Mouse (Mus musculus): ENCODE data around the gene Ankrd50. TPM values are rescaled to one million over a fixed set of nuclear protein-coding genes. Genes with fewer than 3 reads are reported as not detected.

The Ankrd50 gene
- total RNA-seq (2021) = 10 to 100 TPM; 48.1 to 51.1 TPM

DNA sequence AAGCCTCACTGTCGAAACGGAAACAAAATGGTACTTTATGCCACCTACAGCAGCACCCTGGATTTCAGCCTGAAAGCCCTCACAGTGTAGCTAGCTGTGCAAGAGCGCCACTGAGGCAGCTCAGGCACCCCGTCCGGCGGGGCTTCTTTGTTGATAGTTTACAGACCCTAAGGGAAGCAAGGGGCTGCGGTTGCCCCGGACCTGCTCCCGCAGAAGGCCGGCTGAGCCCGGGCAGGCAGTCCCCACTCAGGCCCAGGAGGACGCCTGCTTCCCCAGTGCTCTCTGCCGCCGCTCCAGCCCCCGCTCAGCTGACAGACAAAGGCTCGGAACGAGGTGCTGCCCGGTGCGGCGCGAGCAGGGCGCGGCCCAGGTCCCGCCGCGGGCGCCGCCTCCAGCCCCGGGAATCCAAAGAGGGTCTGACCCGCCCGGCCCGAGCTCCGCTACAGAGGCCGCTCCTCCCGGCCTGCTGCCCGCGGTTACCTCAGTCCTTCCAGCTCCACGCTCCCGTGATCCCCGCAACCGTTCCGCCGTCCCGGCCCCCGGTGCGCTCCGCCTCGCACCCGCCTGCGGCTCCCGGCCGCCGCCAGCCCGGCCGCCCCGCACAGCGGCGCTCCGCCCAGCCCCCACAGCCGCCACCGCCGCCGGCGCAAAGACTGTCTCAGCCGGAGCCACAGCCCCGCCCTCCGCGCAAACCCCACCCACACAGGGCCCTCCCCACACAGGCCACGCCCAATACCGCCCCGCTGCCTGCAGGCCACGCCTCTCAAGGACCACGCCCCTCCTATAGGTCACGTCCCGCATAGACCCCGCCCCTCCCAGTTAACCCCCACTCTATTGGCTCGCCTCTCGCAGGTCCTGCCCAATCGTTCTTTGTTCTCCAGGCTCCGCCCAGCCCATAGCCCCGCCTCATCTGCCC lies at the start of gene Ankrd50:
TSS of gene Ankrd50 (minus strand) at position 654 of the 916 bp plus-strand sequence.
- peak; percentile 96 to 98 for DNase-seq

DNA sequence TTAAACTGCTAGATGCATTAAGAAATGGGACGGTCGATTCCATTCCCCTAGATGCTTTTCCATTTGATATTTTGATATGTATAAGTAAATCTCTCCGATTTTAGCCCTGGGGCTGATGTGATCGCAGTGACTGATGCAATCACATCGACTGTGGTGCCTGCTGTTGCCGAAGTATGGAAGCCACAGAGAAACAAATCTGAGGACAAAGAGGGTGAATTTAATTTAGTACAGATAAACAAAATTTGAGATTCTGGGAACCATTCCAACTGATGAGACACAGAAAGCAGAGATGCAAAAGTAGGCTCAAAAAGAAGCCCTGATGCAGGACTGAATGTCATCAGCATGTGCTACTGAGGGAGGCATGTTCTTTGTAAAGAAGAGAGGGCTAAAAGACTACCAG lies 49.6 kb upstream of the Ankrd50 start:
- DNase-seq = no peak

DNA sequence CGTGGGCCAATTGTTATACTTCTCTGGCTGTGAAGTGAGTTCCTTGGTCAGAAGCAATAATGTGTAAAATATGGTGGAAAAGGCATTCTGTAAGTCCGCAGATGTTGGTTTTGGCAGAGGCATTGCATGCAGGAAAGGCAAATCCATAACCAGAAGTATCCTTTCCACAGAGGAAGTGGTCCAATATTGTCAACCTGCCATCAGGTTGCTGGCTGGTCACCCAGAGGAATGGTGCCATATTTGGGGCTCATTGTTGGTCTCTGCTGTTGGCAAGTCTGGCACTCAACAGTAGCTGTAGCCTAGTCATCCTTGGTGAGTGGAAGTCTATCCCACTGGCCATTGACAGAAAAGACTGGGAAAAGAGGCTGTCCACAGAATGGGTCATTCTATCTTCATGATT lies 35.8 kb upstream of the Ankrd50 start:
- DNase-seq = no peak

DNA sequence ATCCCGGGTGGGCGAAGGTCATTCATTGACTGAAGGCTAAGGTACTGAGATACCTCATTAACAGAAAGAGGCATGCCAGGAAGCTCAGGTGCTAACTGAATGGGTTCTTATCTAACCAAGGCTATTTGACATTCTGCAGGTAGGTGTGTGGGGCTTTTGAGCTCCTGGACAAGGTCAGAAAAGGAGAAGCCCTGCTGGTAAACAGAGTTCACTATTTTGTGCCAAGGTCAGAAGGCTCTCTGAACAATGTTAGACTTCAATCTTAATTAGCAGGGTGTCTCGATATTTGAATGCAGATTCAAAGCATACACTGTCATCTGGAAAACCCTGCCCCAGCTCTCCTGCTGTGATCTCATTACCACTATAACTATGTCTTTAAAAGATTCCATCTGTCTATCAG lies 35.3 kb upstream of the Ankrd50 start:
- no peak for DNase-seq

DNA sequence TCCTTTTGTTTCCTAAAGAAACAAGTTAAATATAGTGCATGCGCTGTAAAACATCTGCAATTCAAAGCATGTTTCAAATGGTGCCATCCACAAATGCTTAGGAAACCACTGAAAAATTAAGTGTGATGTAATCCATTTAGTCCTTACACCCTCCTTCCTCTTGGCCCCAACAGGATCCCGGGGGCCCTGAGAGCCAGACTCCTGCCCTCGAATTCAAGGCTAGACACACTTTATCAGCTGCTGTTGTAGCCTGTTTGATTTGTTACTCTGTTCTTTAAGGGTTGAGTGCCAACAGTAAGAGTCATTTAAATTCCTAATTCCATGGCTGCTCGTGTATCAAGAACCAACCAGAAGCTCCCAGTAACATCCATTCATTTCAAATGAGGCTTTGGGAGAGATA lies 19.0 kb upstream of the Ankrd50 start:
- no peak for DNase-seq

DNA sequence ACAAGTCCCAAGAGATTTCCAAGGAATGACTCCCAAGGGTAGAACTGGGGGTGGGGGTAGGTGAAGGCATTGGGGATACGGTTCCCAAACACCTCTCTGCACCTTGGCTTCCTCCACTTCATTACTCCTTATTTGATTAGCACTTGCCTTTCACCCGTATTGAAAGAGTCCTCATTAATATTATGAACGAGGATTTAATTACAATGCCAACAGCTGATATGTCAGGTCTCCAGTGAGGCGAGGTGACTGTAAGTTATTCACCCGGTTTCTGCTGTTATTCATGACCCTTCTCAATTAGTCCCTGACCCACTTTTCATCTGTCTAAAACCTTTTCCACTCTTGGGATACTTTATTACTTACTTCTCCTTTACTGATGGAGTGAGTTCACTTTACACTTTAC lies 17.5 kb upstream of the Ankrd50 start:
- no peak for DNase-seq

DNA sequence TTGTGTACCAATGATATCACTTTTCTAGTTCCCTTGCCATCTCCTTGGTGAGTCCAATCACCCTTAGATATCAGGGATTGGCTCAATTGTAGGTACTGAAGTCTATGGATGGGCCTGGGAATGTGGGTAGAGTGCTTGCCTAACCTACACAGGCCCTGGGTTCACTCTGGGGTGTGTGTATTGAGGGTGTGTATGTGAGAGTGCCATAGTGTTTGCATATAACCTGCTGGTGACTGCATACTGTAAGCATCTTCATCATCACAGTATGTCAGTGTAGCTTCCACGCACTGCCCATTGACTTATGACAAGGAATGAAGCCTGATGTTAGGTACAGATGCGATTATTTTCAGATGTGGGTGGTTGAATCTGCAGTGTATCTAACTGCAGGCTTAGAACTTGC lies 17.1 kb upstream of the Ankrd50 start:
- no peak for DNase-seq

DNA sequence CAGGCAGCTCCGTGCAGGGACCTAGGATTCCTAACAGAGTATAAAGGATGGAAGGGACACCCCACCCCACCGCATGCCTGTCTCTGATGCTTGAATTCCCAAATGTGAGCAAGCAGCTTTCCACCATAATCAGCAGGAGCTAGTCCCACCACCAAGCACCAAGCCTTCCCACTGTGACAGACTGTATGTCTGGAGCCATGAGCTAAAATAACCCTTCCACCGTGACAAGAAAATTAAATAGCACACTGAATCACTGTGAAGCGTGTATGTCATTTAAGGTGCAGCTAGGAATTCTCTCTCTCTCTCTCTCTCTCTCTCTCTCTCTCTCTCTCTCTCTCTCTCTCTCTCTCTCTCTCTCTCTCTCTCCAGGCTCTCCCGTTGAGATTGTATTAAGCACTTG lies 16.7 kb upstream of the Ankrd50 start:
- DNase-seq = no peak

DNA sequence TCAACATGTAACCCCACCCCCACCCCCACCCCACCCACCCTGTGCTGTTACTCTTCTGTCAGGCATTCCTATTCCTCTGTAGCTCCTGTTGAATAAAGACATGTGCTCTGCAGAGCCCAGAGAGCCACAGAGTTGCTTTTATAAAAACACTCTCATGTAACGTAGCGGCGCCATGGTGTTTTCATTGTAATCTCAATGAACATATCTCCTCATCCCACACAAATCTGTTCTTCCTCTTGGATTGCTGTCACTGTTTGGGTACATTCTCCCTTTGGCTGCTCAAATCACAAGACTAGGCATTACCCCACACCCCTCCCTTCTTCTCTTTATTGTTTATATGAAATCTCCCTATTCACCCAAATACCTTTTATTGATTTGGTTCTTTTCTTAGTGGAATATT lies 13.9 kb upstream of the Ankrd50 start:
- peak; percentile 18 to 22 for DNase-seq

DNA sequence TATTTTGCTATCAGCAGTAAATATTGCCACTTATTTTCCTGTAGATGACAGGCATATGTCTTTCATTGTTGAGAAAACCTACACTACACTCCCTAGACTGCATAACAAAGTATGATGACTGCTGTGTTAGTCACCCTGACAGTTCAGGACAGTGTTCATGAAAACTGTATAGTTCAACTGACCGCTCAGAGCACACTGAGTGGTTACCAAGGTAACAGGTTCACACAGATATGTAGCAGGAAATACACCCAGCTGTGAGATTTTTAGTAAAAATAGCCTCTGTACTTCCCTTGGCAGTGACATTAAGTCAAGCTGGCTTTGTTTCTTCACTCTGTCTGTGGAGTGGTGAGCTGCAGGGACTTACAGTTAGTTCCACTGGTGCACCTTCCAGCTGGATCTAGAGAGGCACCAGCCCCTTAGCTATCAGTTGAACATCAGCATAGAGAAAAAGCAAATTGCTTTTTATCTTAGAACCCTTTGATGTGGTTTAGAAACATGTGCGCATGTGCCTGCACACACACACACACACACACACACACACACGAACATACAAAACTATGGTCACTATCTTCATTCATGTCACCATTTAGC lies 12.2 kb upstream of the Ankrd50 start:
- DNase-seq = no peak

DNA sequence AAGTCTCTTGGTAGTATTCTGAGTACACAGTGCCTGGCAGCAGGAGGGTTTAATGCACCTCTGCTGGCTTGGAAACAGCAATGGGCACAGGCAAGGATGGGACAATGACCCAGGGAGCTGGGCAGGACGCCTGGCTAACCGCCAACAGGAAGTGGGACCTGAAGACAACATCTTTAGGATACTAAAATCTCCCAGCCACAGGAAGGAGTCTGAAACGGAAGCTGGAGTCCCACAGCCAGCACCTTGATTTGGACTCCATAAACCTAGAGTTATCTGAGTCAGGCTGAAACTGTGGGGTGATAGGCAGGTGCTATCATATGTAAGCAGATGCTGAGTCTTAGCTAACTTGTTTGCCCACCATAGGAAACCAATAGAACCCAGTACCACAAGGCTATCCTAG lies 7.1 kb upstream of the Ankrd50 start:
- DNase-seq = no peak

DNA sequence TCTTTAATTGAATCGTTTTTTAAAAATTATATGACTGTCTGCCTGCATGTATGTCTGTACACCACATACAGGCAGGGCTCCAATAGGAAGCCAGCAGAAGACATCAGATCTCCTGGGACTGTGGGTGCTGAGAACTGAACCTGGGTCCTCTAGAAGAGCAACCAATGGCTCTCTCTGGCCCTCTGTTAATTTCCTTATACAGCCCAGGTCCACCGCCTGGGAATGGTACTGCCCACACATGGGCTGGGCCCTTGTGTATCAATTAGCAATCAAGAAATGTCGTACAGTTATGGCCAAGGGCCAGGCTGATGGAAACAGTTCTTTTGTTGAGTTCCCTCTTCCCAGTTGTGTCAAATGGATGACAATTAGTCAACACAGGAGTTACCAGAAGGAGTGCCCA lies 6.6 kb upstream of the Ankrd50 start:
- no peak for DNase-seq

DNA sequence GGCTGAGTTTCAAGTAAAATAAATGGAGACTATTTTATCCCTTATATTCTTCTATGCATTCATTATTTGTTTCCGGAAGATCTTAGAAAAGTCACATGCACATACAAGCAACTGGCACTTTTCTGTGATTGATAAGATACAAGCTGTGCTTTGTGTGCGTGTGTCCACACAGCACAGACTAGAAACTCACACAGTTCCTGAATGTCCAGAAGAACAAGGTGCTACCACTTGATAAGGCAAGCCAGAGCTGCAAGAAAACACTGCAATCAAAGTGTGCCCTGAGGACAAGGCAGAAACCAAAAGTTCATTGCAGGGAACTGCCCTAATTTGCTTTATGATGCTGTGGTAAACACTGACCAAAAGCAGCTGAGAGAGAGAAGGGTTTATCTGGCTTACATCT lies 6.1 kb upstream of the Ankrd50 start:
- DNase-seq = no peak

DNA sequence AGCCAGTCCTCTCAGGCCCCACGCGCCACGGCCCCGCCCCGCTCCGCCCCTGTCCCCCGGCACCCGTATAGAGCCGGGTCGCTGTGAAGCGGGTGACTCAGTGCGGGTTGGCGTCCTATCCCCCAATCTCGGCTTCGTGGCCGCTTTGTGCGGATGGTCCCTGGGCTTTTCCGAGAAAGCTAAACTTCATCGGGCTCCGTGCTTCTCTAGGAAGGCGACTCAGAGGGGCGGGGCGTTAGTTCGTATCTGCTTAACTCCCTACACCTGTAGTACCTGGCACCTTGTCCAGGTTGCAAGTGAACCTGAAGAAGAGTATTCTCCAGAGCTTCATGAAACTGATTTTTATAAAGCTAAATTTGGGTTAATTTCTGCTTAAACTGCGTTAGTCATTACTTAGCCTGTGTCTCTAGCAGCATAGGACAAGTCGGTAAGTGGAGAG lies 482 bp upstream of the Ankrd50 start:
- DNase-seq = no peak

DNA sequence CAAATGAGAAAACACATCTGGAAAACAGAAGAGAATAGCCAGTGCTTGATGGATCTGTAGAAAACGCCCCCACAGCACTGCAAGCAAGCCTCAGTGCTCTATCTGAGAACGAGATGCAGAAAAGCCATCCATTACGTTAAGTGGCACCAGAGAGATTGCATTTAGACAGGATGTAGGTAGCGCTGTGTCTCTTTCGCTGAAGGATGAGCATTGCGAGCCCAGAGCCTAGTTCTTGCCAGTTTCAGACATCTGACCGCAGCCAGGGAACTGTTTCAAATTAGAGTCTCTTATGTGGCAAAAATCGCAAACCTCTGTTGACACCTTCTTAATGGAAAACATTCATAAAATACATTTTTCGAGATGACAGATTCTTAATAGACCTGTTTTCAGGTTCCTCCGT lies 1.1 kb downstream of the Ankrd50 start:
- peak in 1 of 2 experiments; percentile 11 for DNase-seq

DNA sequence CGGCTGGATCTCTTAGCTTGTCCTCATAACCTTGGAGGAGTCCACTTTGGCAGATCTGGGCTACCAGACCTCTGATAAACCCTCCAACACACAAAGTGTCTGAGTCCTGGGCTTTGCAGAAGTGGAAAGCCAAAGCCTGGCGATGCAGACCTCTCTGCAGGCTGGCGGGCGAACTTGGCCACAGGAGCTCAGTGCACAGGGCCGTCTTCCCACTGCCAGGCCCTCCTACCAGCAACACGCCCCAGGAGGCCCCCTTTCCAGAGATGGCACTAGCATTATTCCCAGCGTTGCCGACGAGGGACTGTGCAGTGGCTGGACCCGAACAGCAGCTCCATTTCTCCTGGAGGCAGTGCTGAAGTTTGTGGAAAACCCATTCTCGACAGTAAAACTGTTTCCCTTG lies 1.9 kb downstream of the Ankrd50 start:
- DNase-seq = no peak

DNA sequence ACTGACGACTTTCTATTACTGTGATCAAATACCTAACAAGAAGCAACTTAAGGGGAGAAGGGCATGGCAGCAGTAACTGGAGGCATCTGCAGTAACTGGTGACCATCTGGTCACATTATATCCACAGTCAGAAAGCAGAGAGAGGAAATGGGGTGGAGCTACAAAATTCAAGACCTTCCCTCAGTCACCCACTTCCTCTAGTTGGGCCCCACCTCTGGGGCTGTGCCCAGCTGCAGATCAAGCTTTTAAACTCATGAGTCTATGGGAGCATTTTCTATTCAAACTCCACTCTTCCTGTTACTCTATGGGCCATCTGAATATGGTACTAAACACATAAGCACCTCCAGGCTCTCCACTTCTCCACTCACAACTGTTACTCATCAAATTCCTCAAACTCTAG lies 3.5 kb downstream of the Ankrd50 start:
- DNase-seq = no peak

DNA sequence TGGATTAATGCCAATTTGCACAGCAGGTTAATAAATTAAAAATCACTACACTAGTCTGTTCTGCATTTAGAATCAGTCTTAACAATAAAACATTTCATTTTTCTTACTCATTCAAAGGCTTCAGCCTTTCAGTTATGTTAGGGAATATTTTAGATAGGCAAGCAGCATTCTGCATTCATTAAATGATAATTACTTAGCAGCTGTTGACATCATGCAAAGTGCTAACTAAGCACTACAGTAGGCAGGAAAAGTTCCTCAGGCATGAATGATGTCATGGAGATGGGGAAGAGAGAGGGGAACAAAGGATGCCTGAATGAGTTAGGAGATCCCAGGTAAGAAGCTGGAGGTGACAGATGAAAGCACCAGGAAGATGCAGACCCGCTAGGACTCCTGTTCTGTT lies 6.7 kb downstream of the Ankrd50 start:
- no peak for DNase-seq

DNA sequence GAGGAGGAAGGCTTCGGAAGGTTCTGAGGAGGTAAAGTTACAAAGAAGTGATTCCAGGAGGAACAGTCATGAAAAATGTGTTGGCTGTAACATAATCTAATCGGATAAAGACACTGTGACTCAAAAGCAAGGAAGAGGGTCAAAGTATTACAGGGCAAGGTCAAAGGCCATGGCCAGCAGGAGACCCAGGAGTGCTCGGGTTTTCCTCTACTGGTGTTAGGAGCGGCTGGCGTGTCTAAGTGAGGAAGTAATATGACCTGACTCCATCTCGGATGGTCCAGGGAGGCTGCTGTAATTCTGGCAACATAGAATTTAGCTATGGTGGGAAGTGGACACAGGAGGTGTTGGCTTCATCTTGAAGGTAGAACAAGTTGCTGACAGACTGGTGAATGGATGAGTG lies 9.1 kb downstream of the Ankrd50 start:
- no peak for DNase-seq

DNA sequence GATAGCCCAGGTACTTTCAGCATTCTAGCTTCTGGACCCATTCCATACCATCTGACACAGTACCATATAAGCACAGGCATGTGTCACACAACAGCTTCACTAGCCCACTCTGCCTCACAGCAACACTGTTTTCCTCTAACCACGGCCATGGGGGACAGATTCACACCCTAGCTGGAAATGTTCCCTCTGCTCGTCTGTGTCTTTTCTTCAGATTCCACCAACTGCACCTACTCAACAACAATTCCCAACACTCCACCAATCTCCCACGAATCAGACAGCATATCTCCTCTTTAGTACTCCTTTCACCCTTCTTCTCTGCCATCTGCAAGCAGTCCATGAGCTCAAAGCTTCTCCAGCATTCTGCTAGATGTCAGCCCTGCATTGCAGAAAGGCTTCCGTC lies 11.5 kb downstream of the Ankrd50 start:
- no peak for DNase-seq

DNA sequence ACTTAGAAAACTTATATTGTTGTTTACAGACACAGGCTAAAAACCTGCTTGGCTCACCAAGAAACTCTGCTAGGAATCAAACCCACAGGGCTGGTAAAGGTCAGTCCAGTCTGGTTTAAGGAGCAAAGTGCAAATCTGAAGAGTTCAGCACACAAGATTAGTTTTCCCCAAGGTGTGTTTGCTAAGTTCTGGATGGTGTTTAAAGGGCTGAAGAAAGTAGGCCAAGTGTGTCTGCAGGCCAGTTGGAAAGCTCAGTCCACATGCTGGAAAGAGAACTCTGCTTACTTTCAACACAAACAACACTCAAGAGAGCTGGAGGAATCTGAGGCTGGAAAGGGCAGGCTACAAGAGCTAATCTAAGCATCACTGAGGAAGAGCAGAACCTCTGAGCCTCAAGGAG lies 13.1 kb downstream of the Ankrd50 start:
- no peak for DNase-seq

DNA sequence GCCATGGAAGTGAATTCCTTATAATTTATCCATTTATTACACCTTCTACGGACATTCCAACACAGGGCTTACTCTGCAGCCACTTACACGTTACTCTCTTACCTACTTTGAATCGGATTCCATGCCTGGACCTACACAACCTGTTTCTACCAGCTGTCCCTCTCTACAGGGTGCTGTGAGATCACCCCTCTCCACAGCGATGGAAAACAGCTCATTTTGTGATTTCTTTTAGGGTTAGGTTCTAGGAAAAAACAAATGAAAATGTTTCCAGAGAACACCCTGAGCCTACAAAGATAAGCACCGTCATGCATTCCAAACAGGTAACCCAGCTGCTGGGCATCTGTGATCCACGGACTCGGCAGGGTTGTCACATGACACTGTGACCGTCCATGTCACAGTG lies 16.5 kb downstream of the Ankrd50 start:
- DNase-seq = no peak

DNA sequence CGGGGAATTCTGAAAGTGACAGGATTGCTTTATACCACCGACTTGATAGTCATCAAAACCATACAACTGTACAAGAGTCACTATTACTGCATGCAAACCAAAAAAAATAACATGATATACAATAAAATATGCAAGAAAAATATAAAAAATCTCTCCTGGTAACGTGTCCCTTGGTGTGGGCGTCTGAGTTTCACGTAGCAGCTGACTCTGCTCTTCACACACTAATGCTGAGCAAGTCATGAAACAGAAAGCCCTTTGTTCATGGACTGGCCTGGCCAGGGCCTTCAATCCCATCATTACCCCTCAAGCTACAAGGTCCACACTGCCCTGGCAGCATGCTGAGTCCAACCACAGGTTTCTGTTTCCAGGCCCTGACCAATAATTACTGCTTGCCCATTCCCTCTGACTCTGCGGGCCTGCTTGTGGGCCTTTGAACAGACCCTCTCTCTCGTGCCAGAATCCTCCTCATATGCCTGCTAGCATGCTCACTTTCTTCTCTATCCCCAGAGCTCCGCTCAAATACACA lies 17.7 kb downstream of the Ankrd50 start:
- no peak for DNase-seq

DNA sequence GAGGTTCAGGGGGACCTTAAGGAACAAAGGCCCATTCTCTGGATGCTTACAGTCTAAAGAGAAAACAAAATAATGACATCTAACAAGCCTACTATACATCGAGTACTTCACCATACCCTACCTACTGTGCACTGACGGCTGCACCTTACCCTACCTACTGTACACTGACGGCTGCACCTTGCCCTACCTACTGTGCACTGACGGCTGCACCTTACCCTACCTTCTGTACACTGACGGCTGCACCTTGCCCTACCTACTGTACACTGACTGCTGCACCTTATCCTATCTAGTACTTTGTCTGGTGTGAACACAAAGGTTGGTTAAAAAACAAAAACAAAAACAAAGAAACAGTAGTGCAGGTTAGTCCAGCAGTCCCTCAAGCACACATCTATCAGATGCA lies 18.5 kb downstream of the Ankrd50 start:
- DNase-seq = no peak
